ENCODE assay signal across 21 mouse cellular contexts in genomic region chrX:57137627-57138026, GRCm38 (mm10). TPM values are rescaled to one million over a fixed set of nuclear protein-coding genes. Genes with fewer than 3 reads are reported as not detected.
"Had no signal": no experiment of that assay in that cellular context is flagged by ENCODE, and none has a peak within 500 bp of the region (broad histone marks: within the 10 kb centered on the region; RNA-seq: fewer than 3 reads in every experiment).

No protein-coding gene starts in this region.

- H3K27ac ChIP-seq: midbrain, embryonic 10.5 days; midbrain, embryonic 12.5 days; neural tube, embryonic 13.5 days; neural tube, embryonic 15.5 days had no signal

- ATAC-seq: midbrain, embryonic 16.5 days had no signal

- H3K9me3 ChIP-seq: midbrain, embryonic 10.5 days; midbrain, embryonic 12.5 days; neural tube, embryonic 13.5 days; neural tube, embryonic 15.5 days had no signal

- H3K36me3 ChIP-seq: midbrain, embryonic 10.5 days; midbrain, embryonic 12.5 days; neural tube, embryonic 13.5 days; neural tube, embryonic 15.5 days had no signal

- H3K4me1 ChIP-seq: midbrain, embryonic 10.5 days; midbrain, embryonic 12.5 days; neural tube, embryonic 13.5 days; neural tube, embryonic 15.5 days had no signal

- DNase-seq: lung, adult 18-20 months; lung, embryonic 14.5 days; lung, postnatal 10 days; lung, postnatal 4 days; midbrain, embryonic 14.5 days; right cerebral cortex, postnatal 14 days; thymus, adult 18-20 months; thymus, postnatal 14 days; thymus, postnatal 36 days had no signal

- H3K9ac ChIP-seq: lung, embryonic 14.5 days; midbrain, embryonic 12.5 days; neural tube, embryonic 13.5 days; neural tube, embryonic 15.5 days had no signal

- H3K27me3 ChIP-seq: midbrain, embryonic 12.5 days; neural tube, embryonic 13.5 days; neural tube, embryonic 15.5 days had no signal

- H3K4me3 ChIP-seq: midbrain, embryonic 10.5 days; midbrain, embryonic 12.5 days; myocyte; neural tube, embryonic 13.5 days; neural tube, embryonic 15.5 days had no signal

- H3K4me2 ChIP-seq: lung, embryonic 14.5 days; midbrain, embryonic 12.5 days; neural tube, embryonic 13.5 days; neural tube, embryonic 15.5 days had no signal

RNA-seq across cellular contexts. Expression of gene Vgll1, which starts 49.7 kb away (rescaled TPM):
- total RNA-seq: megakaryocyte, adult 5-6 weeks; megakaryocyte-erythroid progenitor cell, adult 5-6 weeks had no signal
- polyA plus RNA-seq: lung, embryonic 16.5 days; midbrain, embryonic 14.5 days; midbrain, embryonic 16.5 days; myocyte; neural tube, embryonic 11.5 days; neural tube, embryonic 13.5 days; neural tube, embryonic 15.5 days; stomach, embryonic 14.5 days; thymus, postnatal 0 days had no signal
